Mouse (Mus musculus): ENCODE measurements at regions not wholly inside any gene's neighbourhood (a gene's known extent, or its start where the extent isn't known, plus 50 kb on each side); places are given as distances from the start of the nearest gene placed in this dataset.

- TF ChIP-seq EP300 (optimal IDR thresholded peaks at IDR 0.05): no peak
- no peak for TF ChIP-seq CTCF (IDR thresholded peaks at IDR 0.05; ENCODE audit: low read depth)
Measured at GRCm38 (mm10) chr10:42095986-42096385, 77.7 kb upstream of the Armc2 start.

All from stomach, postnatal 0 days (tissue).